Mouse (Mus musculus): ENCODE results near the gene Lrrc4c.

DNA sequence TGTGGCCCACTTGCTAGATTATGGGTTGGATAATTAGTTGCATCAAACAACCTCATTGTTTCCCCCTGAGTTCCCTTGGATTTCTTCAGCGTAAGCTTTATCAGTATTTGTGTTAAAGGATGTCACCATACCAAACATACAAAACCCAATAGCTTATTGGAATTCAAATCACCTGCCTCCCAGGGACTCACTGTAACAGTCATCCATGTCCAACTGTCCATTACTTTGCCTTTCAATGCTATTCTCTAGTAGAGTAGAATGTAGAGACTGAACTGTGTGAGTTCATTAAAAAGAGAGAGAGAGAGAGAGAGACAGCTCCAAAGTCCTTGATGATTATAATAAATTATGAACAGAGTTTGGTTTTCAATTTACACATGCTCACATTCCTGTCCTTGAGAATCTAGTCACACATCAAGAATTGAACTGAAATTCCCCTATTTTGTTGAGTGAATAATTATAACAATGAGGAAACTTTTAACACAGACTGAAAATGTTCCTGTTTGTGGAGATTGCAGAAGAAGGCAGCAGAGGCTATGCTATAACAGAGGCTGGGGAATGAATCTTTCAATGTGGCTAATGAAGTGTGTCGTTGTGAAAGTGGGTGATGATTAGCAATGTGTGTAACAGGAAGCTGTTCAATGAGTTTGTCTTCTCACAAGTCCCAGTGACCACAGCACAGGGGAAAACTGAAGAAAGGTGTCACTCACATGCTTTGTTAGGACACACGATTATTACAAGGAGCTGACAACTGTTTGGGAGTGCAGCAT lies 181.3 kb downstream of the Lrrc4c start:
- no peak for TF ChIP-seq MAFK (IDR thresholded peaks at IDR 0.05; ENCODE audit: insufficient read depth, low read depth, low read length)
- no peak for TF ChIP-seq CHD2 (IDR thresholded peaks at IDR 0.05; ENCODE audit: low read depth, low read length)
- TF ChIP-seq HCFC1 (IDR thresholded peaks at IDR 0.05; ENCODE audit: borderline replicate concordance, insufficient read depth, low read length), result no peak
- TF ChIP-seq ZC3H11A (IDR thresholded peaks at IDR 0.05; ENCODE audit: borderline replicate concordance, low read depth, low read length), result no peak
- no peak for TF ChIP-seq ZNF384 (IDR thresholded peaks at IDR 0.05; ENCODE audit: low read depth, low read length)

Data from ES-E14 (cell line).